Mouse (Mus musculus) stomach, postnatal 0 days (tissue): ENCODE data around the gene Hist1h3f. TPM values are rescaled to one million over a fixed set of nuclear protein-coding genes. Genes with fewer than 3 reads are reported as not detected.
A peak's percentile ranks its signal among the peaks of the same experiment; 100 is the strongest.

Source experiments
- ATAC-seq: fragments of 200-750 bp; cut with Nextera tagmentation; 2 replicates; pipeline ENCODE4 v1.8.0; 2017; ENCODE audit not compliant: low FRiP score, low TSS enrichment
- DNase-seq: peaks from one replicate; pipeline ENCODE4 v3.0.0-alpha.2; 2016; ENCODE audit warnings: low spot score
- H3K27ac ChIP-seq: fragments of 300-500 bp; sonication (generic); replicated peaks from 2 replicates; pipeline ENCODE4 v1.5.1; 2014; ENCODE audit warnings: mild to moderate bottlenecking, control low read depth
- H3K27me3 ChIP-seq: fragments of 300-500 bp; sonication (generic); 2 replicates; pipeline ENCODE4 v1.6.1; 2014; ENCODE audit warnings: low read length; ENCODE audit not compliant: control insufficient read depth, insufficient read depth
- H3K36me3 ChIP-seq: fragments of 300-500 bp; sonication (generic); 2 replicates; pipeline ENCODE4 v1.6.1; 2014; ENCODE audit warnings: low read length, mixed read lengths; ENCODE audit not compliant: control insufficient read depth, insufficient read depth
- H3K4me1 ChIP-seq: fragments of 300-500 bp; sonication (generic); replicated peaks from 2 replicates; pipeline ENCODE4 v1.6.1; 2014; ENCODE audit warnings: antibody characterized with exemption; ENCODE audit not compliant: control insufficient read depth, insufficient read depth
- H3K4me2 ChIP-seq: fragments of 300-500 bp; sonication (generic); replicated peaks from 2 replicates; pipeline ENCODE4 v1.6.1; 2014; ENCODE audit warnings: low read depth, mild to moderate bottlenecking, control low read depth, moderate library complexity
- H3K4me3 ChIP-seq: fragments of 300-500 bp; sonication (generic); 2 replicates; pipeline ENCODE4 v1.5.1; 2014; ENCODE audit warnings: low read depth, low read length, control low read depth
- H3K9ac ChIP-seq: fragments of 300-500 bp; sonication (generic); 2 replicates; pipeline ENCODE4 v1.6.1; 2014; ENCODE audit warnings: mild to moderate bottlenecking, low read length, control low read depth, mixed read lengths
- H3K9me3 ChIP-seq: fragments of 300-500 bp; sonication (generic); 2 replicates; pipeline ENCODE4 v1.6.1; 2016; ENCODE audit warnings: low read length; ENCODE audit not compliant: control insufficient read depth
- CTCF ChIP-seq: IDR thresholded peaks from 2 replicates; pipeline ENCODE4 v1.5.1; 2016; ENCODE audit warnings: antibody characterized with exemption, low read depth, mild to moderate bottlenecking, moderate library complexity
- EP300 ChIP-seq: optimal IDR thresholded peaks from 2 replicates; pipeline ENCODE3; 2016; ENCODE audit warnings: antibody characterized with exemption
- WGBS: fragments of 180-500 bp; shearing (Covaris S2); extraction: QIAGEN DNeasy Blood & Tissue Kit; methylation state at CpG from one replicate; pipeline ENCODE4 v1.1.7; 2014; 5-methylcytosine and 5-hydroxymethylcytosine counted together
- polyA plus RNA-seq: library from polyadenylated mRNA; unstranded; fragments of >200 nt; fragmentation: Nextera tagmentation; extraction: Ambion mirVana; gene quantifications from 2 replicates; pipeline ENCODE4 v1.2.1, GENCODE M21; 2015

Gene Hist1h3f
- polyA plus RNA-seq, 1 experiment from 2014 or later, result 0.78 TPM

GRCm38 (mm10) chr13:23576351-23576881 lies 32.6 kb downstream of the Hist1h3f start:
- peak overlapping the region; percentile 58 for H3K9ac ChIP-seq
- no peaks in the 10 kb centered on the region for H3K9me3 ChIP-seq
- peak overlapping the region; percentile 39 for H3K4me3 ChIP-seq
- no peaks in the 10 kb centered on the region for H3K36me3 ChIP-seq
- H3K4me2 ChIP-seq, result peak overlapping the region; percentile 55
- WGBS, result 7% methylated on average over 7 of the region's 7 CpGs
- ATAC-seq, result no peak
- no peaks in the 10 kb centered on the region for H3K27me3 ChIP-seq
- H3K4me1 ChIP-seq, result peaks cover 3% of the 10 kb centered on the region; the same call in 1 of the 2 replicates
- no peak for TF ChIP-seq CTCF
- TF ChIP-seq EP300, result no peak
- peak overlapping the region; percentile 49 for H3K27ac ChIP-seq
- DNase-seq, result no peak

GRCm38 (mm10) chr13:23576906-23577639 lies 33.2 kb downstream of the Hist1h3f start:
- no peak for ATAC-seq
- no peak for DNase-seq
- TF ChIP-seq CTCF (no peak), EP300 (no peak)
- Histone ChIP-seq H3K4me2 (peak overlapping the region; percentile 55; the same call in 1 of the 2 replicates), H3K27me3 (no peaks in the 10 kb centered on the region), H3K36me3 (no peaks in the 10 kb centered on the region), H3K9ac (peak overlapping the region; percentile 58), H3K9me3 (no peaks in the 10 kb centered on the region), H3K4me3 (peak overlapping the region; percentile 39), H3K4me1 (peaks cover 3% of the 10 kb centered on the region; the same call in 1 of the 2 replicates), H3K27ac (peak overlapping the region; percentile 49)
- 32% methylated on average over 6 of the region's 6 CpGs for WGBS

GRCm38 (mm10) chr13:23577835-23578234 lies 34.0 kb downstream of the Hist1h3f start:
- H3K27ac ChIP-seq, result no peak overlapping the region
- no peaks in the 10 kb centered on the region for H3K27me3 ChIP-seq
- WGBS, result 94% methylated on average over 1 of the region's 1 CpGs
- DNase-seq (no peak), ATAC-seq (no peak)
- H3K4me3 ChIP-seq, result no peak overlapping the region
- no peak overlapping the region for H3K9ac ChIP-seq
- no peaks in the 10 kb centered on the region for H3K9me3 ChIP-seq
- H3K36me3 ChIP-seq, result no peaks in the 10 kb centered on the region
- TF ChIP-seq CTCF (no peak), EP300 (no peak)
- H3K4me2 ChIP-seq, result no peak overlapping the region
- H3K4me1 ChIP-seq, result peaks cover 5% of the 10 kb centered on the region; the same call in 1 of the 2 replicates

GRCm38 (mm10) chr13:23581408-23582218 lies 37.8 kb downstream of the Hist1h3f start, which contains the start of gene Hist1h4d:
TSS of gene Hist1h4d (plus strand) at chr13:23581598.
- TF ChIP-seq EP300 (peak; percentile 91), CTCF (no peak)

GRCm38 (mm10) chr13:23582219-23583056 lies 38.6 kb downstream of the Hist1h3f start:
- WGBS, result 13% methylated on average over 6 of the region's 6 CpGs
- TF ChIP-seq EP300, result no peak
- no peak for TF ChIP-seq CTCF
- Histone ChIP-seq H3K4me3 (peak overlapping the region; percentile 46), H3K27me3 (no peaks in the 10 kb centered on the region), H3K9me3 (no peaks in the 10 kb centered on the region), H3K9ac (peak overlapping the region; percentile 66), H3K27ac (peak overlapping the region; percentile 65), H3K36me3 (no peaks in the 10 kb centered on the region), H3K4me2 (peak overlapping the region; percentile 63), H3K4me1 (0 out of 2 replicates have a peak, but pooled peaks cover 2% of the 10 kb centered on the region)
- no peak for DNase-seq
- no peak for ATAC-seq

More at GRCm38 (mm10) chr13:23581408-23582218, 37.8 kb downstream of the Hist1h3f start, which contains the start of gene Hist1h4d:
- Histone ChIP-seq H3K27me3 (no peaks in the 10 kb centered on the region), H3K27ac (peak within 1 kb of the TSS; percentile 65), H3K36me3 (no peaks in the 10 kb centered on the region), H3K9ac (peak within 1 kb of the TSS; percentile 66), H3K4me1 (0 out of 2 replicates have a peak, but pooled peaks cover 2% of the 10 kb centered on the region), H3K4me2 (peak within 1 kb of the TSS; percentile 63), H3K9me3 (no peaks in the 10 kb centered on the region), H3K4me3 (peak within 1 kb of the TSS; percentile 46)
- under 1% methylated on average over 43 of the region's 43 CpGs for WGBS
- peak; percentile 93 for DNase-seq
- peak; percentile 88 for ATAC-seq
